In the genomic region with DNA sequence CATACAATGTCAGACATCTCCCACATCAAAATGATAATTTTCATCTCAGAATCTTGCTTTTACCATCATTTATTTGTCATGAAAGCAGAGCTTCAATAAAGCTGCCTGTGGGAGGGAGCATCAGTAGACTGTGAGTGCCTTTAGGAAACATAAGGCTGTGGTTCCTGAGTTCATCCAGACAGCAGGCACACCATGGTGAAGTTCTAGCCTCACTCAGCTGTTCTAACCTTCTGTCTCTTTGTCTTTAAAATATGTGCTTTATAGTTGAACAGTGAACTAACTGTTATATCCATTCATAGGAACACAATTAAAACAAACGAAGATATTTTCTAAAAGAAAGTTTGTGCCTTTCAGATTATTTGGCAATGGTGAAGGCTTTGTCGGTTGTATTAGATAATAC, we compare ENCODE assay signal across 25 mouse cellular contexts.
A peak's percentile ranks its signal among the peaks of the same experiment; 100 is the strongest.
DNase-seq lines count a peak whose midpoint lies in the region; ATAC-seq and TF ChIP-seq lines count a peak whose summit lies in the region.
"Had no signal": no experiment of that assay in that cellular context is flagged by ENCODE, and none has a peak within 500 bp of the region (broad histone marks: within the 10 kb centered on the region; RNA-seq: fewer than 3 reads in every experiment).

No protein-coding gene starts in this region.

- WGBS in stomach, postnatal 0 days = 71% methylated on average over 2 of the region's 2 CpGs
- 86% methylated on average over 2 of the region's 2 CpGs for WGBS in midbrain, embryonic 15.5 days

- TF ChIP-seq CTCF in stomach, postnatal 0 days (IDR thresholded peaks at IDR 0.05; ENCODE audit: low read depth) = no peak

- DNase-seq in layer of hippocampus, adult 18-20 months (ENCODE audit: low spot score in 2 of 2) = peak; percentile 38 to 83
- no peak for DNase-seq in layer of hippocampus, postnatal 10 days (ENCODE audit: low spot score in 2 of 2)
- peak; percentile 22 to 40 for DNase-seq in layer of hippocampus, adult 8-10 months (ENCODE audit: low spot score in 2 of 2)
- peak; percentile 13 for DNase-seq in telencephalon, adult 2 months (ENCODE audit: low read depth, low spot score)
- no peak for DNase-seq in stomach, postnatal 0 days (ENCODE audit: low spot score)
- DNase-seq: adrenal gland, adult 8-10 months; adrenal gland, postnatal 25 days; cerebellum, adult 18-20 months; cerebellum, adult 9-10 months; cerebellum, postnatal 14 days; gastrocnemius, postnatal 25 days; heart, adult 18-20 months; heart, postnatal 10 days; heart, postnatal 36 days had no signal

- no peak for TF ChIP-seq EP300 in stomach, postnatal 0 days (optimal IDR thresholded peaks at IDR 0.05)

- no peak overlapping the region for H3K9ac ChIP-seq in stomach, postnatal 0 days (ENCODE audit: low read length)
- no peak overlapping the region for H3K9ac ChIP-seq in midbrain, embryonic 15.5 days
- H3K9ac ChIP-seq: forebrain, embryonic 13.5 days; heart, embryonic 12.5 days; heart, embryonic 15.5 days; hindbrain, embryonic 13.5 days had no signal

- no peaks in the 10 kb centered on the region for H3K27me3 ChIP-seq in stomach, postnatal 0 days (ENCODE audit: control insufficient read depth, insufficient read depth, low read length)
- H3K27me3 ChIP-seq in midbrain, embryonic 15.5 days (replicated peaks) = no peaks in the 10 kb centered on the region
- H3K27me3 ChIP-seq: forebrain, embryonic 13.5 days; heart, embryonic 12.5 days; heart, embryonic 15.5 days; hindbrain, embryonic 13.5 days had no signal

- ATAC-seq in stomach, postnatal 0 days (ENCODE audit: low FRiP score, low TSS enrichment) = no peak
- ATAC-seq in midbrain, embryonic 15.5 days (replicated peaks) = no peak
- ATAC-seq: activated CD4-positive, CD25-positive, alpha-beta regulatory T cell, adult 4 months; CD4-positive, CD25-positive, alpha-beta regulatory T cell, adult 4 months; forebrain, embryonic 13.5 days; forebrain, embryonic 16.5 days; hindbrain, embryonic 16.5 days had no signal

- H3K36me3 ChIP-seq in stomach, postnatal 0 days (ENCODE audit: control insufficient read depth, insufficient read depth, low read length) = no peaks in the 10 kb centered on the region
- H3K36me3 ChIP-seq in midbrain, embryonic 15.5 days (replicated peaks) = no peaks in the 10 kb centered on the region
- H3K36me3 ChIP-seq: forebrain, embryonic 10.5 days; heart, embryonic 12.5 days; heart, embryonic 15.5 days; hindbrain, embryonic 10.5 days; hindbrain, embryonic 13.5 days had no signal

- H3K4me2 ChIP-seq in stomach, postnatal 0 days (replicated peaks; ENCODE audit: low read depth) = no peak overlapping the region
- no peak overlapping the region for H3K4me2 ChIP-seq in midbrain, embryonic 15.5 days
- H3K4me2 ChIP-seq: forebrain, embryonic 13.5 days; heart, embryonic 12.5 days; heart, embryonic 15.5 days; hindbrain, embryonic 13.5 days had no signal

- H3K4me3 ChIP-seq in stomach, postnatal 0 days (ENCODE audit: low read depth, low read length) = no peak overlapping the region
- H3K4me3 ChIP-seq in midbrain, embryonic 15.5 days = no peak overlapping the region
- H3K4me3 ChIP-seq: forebrain, embryonic 10.5 days; forebrain, embryonic 13.5 days; heart, embryonic 12.5 days; heart, embryonic 15.5 days; hindbrain, embryonic 10.5 days; hindbrain, embryonic 13.5 days had no signal

- H3K27ac ChIP-seq in stomach, postnatal 0 days (replicated peaks) = no peak overlapping the region
- no peak overlapping the region for H3K27ac ChIP-seq in midbrain, embryonic 15.5 days
- H3K27ac ChIP-seq: forebrain, embryonic 10.5 days; forebrain, embryonic 13.5 days; heart, embryonic 15.5 days; hindbrain, embryonic 10.5 days; hindbrain, embryonic 13.5 days had no signal

- H3K9me3 ChIP-seq in stomach, postnatal 0 days (ENCODE audit: control insufficient read depth, low read length) = no peaks in the 10 kb centered on the region
- no peaks in the 10 kb centered on the region for H3K9me3 ChIP-seq in midbrain, embryonic 15.5 days
- H3K9me3 ChIP-seq: forebrain, embryonic 10.5 days; forebrain, embryonic 13.5 days; heart, embryonic 12.5 days; heart, embryonic 15.5 days; hindbrain, embryonic 10.5 days; hindbrain, embryonic 13.5 days had no signal

- H3K4me1 ChIP-seq in stomach, postnatal 0 days (replicated peaks; ENCODE audit: control insufficient read depth, insufficient read depth) = no peaks in the 10 kb centered on the region
- H3K4me1 ChIP-seq in midbrain, embryonic 15.5 days = no peaks in the 10 kb centered on the region
- H3K4me1 ChIP-seq: forebrain, embryonic 10.5 days; heart, embryonic 12.5 days; heart, embryonic 15.5 days; hindbrain, embryonic 10.5 days had no signal

Comparison
In these comparisons a context has a peak if more than half of its experiments do, and no peak if none do; other contexts are left out.
1. DNase-seq: peak in layer of hippocampus, adult 18-20 months (2 of 2), layer of hippocampus, adult 8-10 months (2 of 2) and telencephalon, adult 2 months (single experiment); none in layer of hippocampus, postnatal 10 days (0 of 2) and stomach, postnatal 0 days (single experiment).